Mouse (Mus musculus): ENCODE results near the gene H2al1j.
A peak's percentile ranks its signal among the peaks of the same experiment; 100 is the strongest.
"Not testable (repeated sequence)": the region's sequence is repeated elsewhere in the genome, so short reads cannot be mapped to it uniquely, and the experiment has no call there.

H2al1j gene

GRCm38 (mm10) chrX:11327522-11327921 is at the start of gene H2al1j:
H2al1j (plus strand) TSS chrX:11327822.
- not testable (repeated sequence) for DNase-seq (ENCODE audit: low read depth, low spot score)

GRCm38 (mm10) chrX:11280741-11281140 is 46.9 kb upstream of the H2al1j start:
- no peak for DNase-seq (ENCODE audit: low read depth, low spot score)

- DNase-seq (ENCODE audit: low read depth, low spot score), result peak; percentile 7
Observed at GRCm38 (mm10) chrX:11288306-11288882, 39.2 kb upstream of the H2al1j start.

- DNase-seq (ENCODE audit: low read depth, low spot score), result peak; percentile 83
Observed at GRCm38 (mm10) chrX:11289244-11289643, 38.4 kb upstream of the H2al1j start.

- DNase-seq (ENCODE audit: low read depth, low spot score), result not testable (repeated sequence)
Observed at GRCm38 (mm10) chrX:11298957-11299356, 28.7 kb upstream of the H2al1j start, which contains the start of gene H2al1a. H2al1a (plus strand) TSS chrX:11299257.

- DNase-seq (ENCODE audit: low read depth, low spot score), result not testable (repeated sequence)
Observed at GRCm38 (mm10) chrX:11302132-11302531, 25.5 kb upstream of the H2al1j start, which contains the start of gene H2al1b. H2al1b (plus strand) TSS chrX:11302432.

GRCm38 (mm10) chrX:11305355-11305754 is 22.3 kb upstream of the H2al1j start, which contains the start of gene H2al1c:
H2al1c (plus strand) TSS chrX:11305655.
- DNase-seq (ENCODE audit: low read depth, low spot score), result not testable (repeated sequence)

- DNase-seq (ENCODE audit: low read depth, low spot score), result not testable (repeated sequence)
Observed at GRCm38 (mm10) chrX:11308524-11308923, 19.1 kb upstream of the H2al1j start, which contains the start of gene H2al1d. H2al1d (plus strand) TSS chrX:11308824.

- DNase-seq (ENCODE audit: low read depth, low spot score), result not testable (repeated sequence)
Observed at GRCm38 (mm10) chrX:11311634-11312033, 16.0 kb upstream of the H2al1j start, which contains the start of gene H2al1e. H2al1e (plus strand) TSS chrX:11311934.

- not testable (repeated sequence) for DNase-seq (ENCODE audit: low read depth, low spot score)
Observed at GRCm38 (mm10) chrX:11314858-11315257, 12.8 kb upstream of the H2al1j start, which contains the start of gene H2al1f. H2al1f (plus strand) TSS chrX:11315158.

GRCm38 (mm10) chrX:11317956-11318355 is 9.7 kb upstream of the H2al1j start, which contains the start of gene H2al1g:
H2al1g (plus strand) TSS chrX:11318256.
- not testable (repeated sequence) for DNase-seq (ENCODE audit: low read depth, low spot score)

GRCm38 (mm10) chrX:11321192-11321591 is 6.4 kb upstream of the H2al1j start, which contains the start of gene H2al1h:
H2al1h (plus strand) TSS chrX:11321492.
- not testable (repeated sequence) for DNase-seq (ENCODE audit: low read depth, low spot score)

GRCm38 (mm10) chrX:11324359-11324758 is 3.3 kb upstream of the H2al1j start, which contains the start of gene H2al1i:
H2al1i (plus strand) TSS chrX:11324659.
- not testable (repeated sequence) for DNase-seq (ENCODE audit: low read depth, low spot score)

GRCm38 (mm10) chrX:11345762-11346161 is 18.1 kb downstream of the H2al1j start:
- DNase-seq (ENCODE audit: low read depth, low spot score), result no peak

GRCm38 (mm10) chrX:11346756-11347155 is 19.1 kb downstream of the H2al1j start:
- DNase-seq (ENCODE audit: low read depth, low spot score), result no peak

GRCm38 (mm10) chrX:11360823-11361222 is 33.2 kb downstream of the H2al1j start:
- no peak for DNase-seq (ENCODE audit: low read depth, low spot score)

GRCm38 (mm10) chrX:11361261-11361660 is 33.6 kb downstream of the H2al1j start:
- no peak for DNase-seq (ENCODE audit: low read depth, low spot score)

GRCm38 (mm10) chrX:11363890-11364289 is 36.3 kb downstream of the H2al1j start:
- DNase-seq (ENCODE audit: low read depth, low spot score), result peak; percentile 2

GRCm38 (mm10) chrX:11365151-11365550 is 37.5 kb downstream of the H2al1j start:
- DNase-seq (ENCODE audit: low read depth, low spot score), result no peak

Measured in R1 (cell line).